Mouse (Mus musculus): ENCODE results near the gene Dars. TPM values are rescaled to one million over a fixed set of nuclear protein-coding genes. Genes with fewer than 3 reads are reported as not detected.
A peak's percentile ranks its signal among the peaks of the same experiment; 100 is the strongest.

The Dars gene
- polyA plus RNA-seq, 1 experiment, result 7.6 TPM

GRCm38 (mm10) chr1:128357452-128357851, 59.7 kb downstream of the Dars start:
- peaks cover 13% of the 10 kb centered on the region for H3K4me1 ChIP-seq (ENCODE audit: control insufficient read depth, insufficient read depth, insufficient read length)
- H3K27me3 ChIP-seq (ENCODE audit: control insufficient read depth, insufficient read depth, low read length), result no peaks in the 10 kb centered on the region
- H3K27ac ChIP-seq (ENCODE audit: insufficient read depth, low read length), result 0 out of 2 replicates have a peak overlapping the region, but pooled peaks have one; percentile 4
- no peak for DNase-seq (ENCODE audit: low read depth in 1 of 2, low spot score in 2 of 2)
- peak overlapping the region; percentile 19; the same call in 1 of the 2 replicates for H3K4me3 ChIP-seq (ENCODE audit: extremely low read depth, insufficient read depth, insufficient read length)
- peaks cover 16% of the 10 kb centered on the region for H3K36me3 ChIP-seq (ENCODE audit: control insufficient read depth, insufficient read depth, low read length)
- TF ChIP-seq CTCF (IDR thresholded peaks at IDR 0.05; ENCODE audit: extremely low read depth, insufficient read depth, insufficient read length, insufficient replicate concordance) (no peak), POLR2A (IDR thresholded peaks at IDR 0.05; ENCODE audit: low read depth, low read length) (no peak)
- WGBS, result 14% methylated on average over 3 of the region's 3 CpGs

GRCm38 (mm10) chr1:128353092-128353491, 64.1 kb downstream of the Dars start:
- Histone ChIP-seq H3K4me1 (ENCODE audit: control insufficient read depth, insufficient read depth, insufficient read length) (peaks cover 7% of the 10 kb centered on the region), H3K27me3 (ENCODE audit: control insufficient read depth, insufficient read depth, low read length) (no peaks in the 10 kb centered on the region), H3K36me3 (ENCODE audit: control insufficient read depth, insufficient read depth, low read length) (peaks cover 37% of the 10 kb centered on the region), H3K27ac (ENCODE audit: insufficient read depth, low read length) (no peak overlapping the region), H3K4me3 (ENCODE audit: extremely low read depth, insufficient read depth, insufficient read length) (no peak overlapping the region)
- WGBS, result 83% methylated on average over 3 of the region's 3 CpGs
- DNase-seq (ENCODE audit: low read depth in 1 of 2, low spot score in 2 of 2), result no peak
- no peak for TF ChIP-seq CTCF (IDR thresholded peaks at IDR 0.05; ENCODE audit: extremely low read depth, insufficient read depth, insufficient read length, insufficient replicate concordance)
- TF ChIP-seq POLR2A (IDR thresholded peaks at IDR 0.05; ENCODE audit: low read depth, low read length), result no peak

GRCm38 (mm10) chr1:128344232-128344631, 72.9 kb downstream of the Dars start:
- Histone ChIP-seq H3K4me1 (ENCODE audit: control insufficient read depth, insufficient read depth, insufficient read length) (no peaks in the 10 kb centered on the region), H3K27me3 (ENCODE audit: control insufficient read depth, insufficient read depth, low read length) (no peaks in the 10 kb centered on the region), H3K4me3 (ENCODE audit: extremely low read depth, insufficient read depth, insufficient read length) (no peak overlapping the region), H3K36me3 (ENCODE audit: control insufficient read depth, insufficient read depth, low read length) (peaks cover 42% of the 10 kb centered on the region), H3K27ac (ENCODE audit: insufficient read depth, low read length) (no peak overlapping the region)
- no peak for DNase-seq (ENCODE audit: low read depth in 1 of 2, low spot score in 2 of 2)
- TF ChIP-seq POLR2A (IDR thresholded peaks at IDR 0.05; ENCODE audit: low read depth, low read length), result no peak
- TF ChIP-seq CTCF (IDR thresholded peaks at IDR 0.05; ENCODE audit: extremely low read depth, insufficient read depth, insufficient read length, insufficient replicate concordance), result no peak
- WGBS, result 96% methylated on average over 10 of the region's 10 CpGs

- no peak for DNase-seq (ENCODE audit: low read depth in 1 of 2, low spot score in 2 of 2)
- no peak overlapping the region for H3K4me3 ChIP-seq (ENCODE audit: extremely low read depth, insufficient read depth, insufficient read length)
- peaks cover 51% of the 10 kb centered on the region for H3K36me3 ChIP-seq (ENCODE audit: control insufficient read depth, insufficient read depth, low read length)
- 93% methylated on average over 13 of the region's 13 CpGs for WGBS
- H3K4me1 ChIP-seq (ENCODE audit: control insufficient read depth, insufficient read depth, insufficient read length), result no peaks in the 10 kb centered on the region
- no peak overlapping the region for H3K27ac ChIP-seq (ENCODE audit: insufficient read depth, low read length)
- H3K27me3 ChIP-seq (ENCODE audit: control insufficient read depth, insufficient read depth, low read length), result no peaks in the 10 kb centered on the region
- TF ChIP-seq CTCF (IDR thresholded peaks at IDR 0.05; ENCODE audit: extremely low read depth, insufficient read depth, insufficient read length, insufficient replicate concordance), result no peak
- no peak for TF ChIP-seq POLR2A (IDR thresholded peaks at IDR 0.05; ENCODE audit: low read depth, low read length)
Measured at GRCm38 (mm10) chr1:128337708-128338320, 79.4 kb downstream of the Dars start.

- no peak overlapping the region for H3K27ac ChIP-seq (ENCODE audit: insufficient read depth, low read length)
- peaks cover 33% of the 10 kb centered on the region for H3K36me3 ChIP-seq (ENCODE audit: control insufficient read depth, insufficient read depth, low read length)
- no peak overlapping the region for H3K4me3 ChIP-seq (ENCODE audit: extremely low read depth, insufficient read depth, insufficient read length)
- no peaks in the 10 kb centered on the region for H3K27me3 ChIP-seq (ENCODE audit: control insufficient read depth, insufficient read depth, low read length)
- no peaks in the 10 kb centered on the region for H3K4me1 ChIP-seq (ENCODE audit: control insufficient read depth, insufficient read depth, insufficient read length)
- 89% methylated on average over 1 of the region's 1 CpGs for WGBS
- DNase-seq (ENCODE audit: low read depth in 1 of 2, low spot score in 2 of 2), result no peak
- TF ChIP-seq CTCF (IDR thresholded peaks at IDR 0.05; ENCODE audit: extremely low read depth, insufficient read depth, insufficient read length, insufficient replicate concordance) (no peak), POLR2A (IDR thresholded peaks at IDR 0.05; ENCODE audit: low read depth, low read length) (no peak)
Measured at GRCm38 (mm10) chr1:128330313-128330712, 86.9 kb downstream of the Dars start.

- no peaks in the 10 kb centered on the region for H3K4me1 ChIP-seq (ENCODE audit: control insufficient read depth, insufficient read depth, insufficient read length)
- H3K27me3 ChIP-seq (ENCODE audit: control insufficient read depth, insufficient read depth, low read length), result no peaks in the 10 kb centered on the region
- WGBS, result 92% methylated on average over 3 of the region's 3 CpGs
- no peak within 1 kb of the TSS for H3K27ac ChIP-seq (ENCODE audit: insufficient read depth, low read length)
- no peak for DNase-seq (ENCODE audit: low read depth in 1 of 2, low spot score in 2 of 2)
- TF ChIP-seq POLR2A (IDR thresholded peaks at IDR 0.05; ENCODE audit: low read depth, low read length) (no peak), CTCF (IDR thresholded peaks at IDR 0.05; ENCODE audit: extremely low read depth, insufficient read depth, insufficient read length, insufficient replicate concordance) (no peak)
- H3K4me3 ChIP-seq (ENCODE audit: extremely low read depth, insufficient read depth, insufficient read length), result no peak within 1 kb of the TSS
- H3K36me3 ChIP-seq (ENCODE audit: control insufficient read depth, insufficient read depth, low read length), result peaks cover 17% of the 10 kb centered on the region
Measured at GRCm38 (mm10) chr1:128328218-128328617, 89.0 kb downstream of the Dars start, which contains the start of gene Lct. Gene Lct, minus strand, starts transcription at chr1:128328318.

- DNase-seq (ENCODE audit: low read depth in 1 of 2, low spot score in 2 of 2), result no peak
Measured at GRCm38 (mm10) chr1:128327165-128327564, 90.0 kb downstream of the Dars start.

More at GRCm38 (mm10) chr1:128327165-128327564, 90.0 kb downstream of the Dars start:
- Histone ChIP-seq H3K27me3 (ENCODE audit: control insufficient read depth, insufficient read depth, low read length) (no peaks in the 10 kb centered on the region), H3K36me3 (ENCODE audit: control insufficient read depth, insufficient read depth, low read length) (peaks cover 10% of the 10 kb centered on the region), H3K27ac (ENCODE audit: insufficient read depth, low read length) (no peak overlapping the region), H3K4me1 (ENCODE audit: control insufficient read depth, insufficient read depth, insufficient read length) (no peaks in the 10 kb centered on the region), H3K4me3 (ENCODE audit: extremely low read depth, insufficient read depth, insufficient read length) (no peak overlapping the region)
- TF ChIP-seq CTCF (IDR thresholded peaks at IDR 0.05; ENCODE audit: extremely low read depth, insufficient read depth, insufficient read length, insufficient replicate concordance) (no peak), POLR2A (IDR thresholded peaks at IDR 0.05; ENCODE audit: low read depth, low read length) (no peak)
- 50% methylated on average over 1 of the region's 1 CpGs for WGBS
